Mouse (Mus musculus) retina, adult 2 months (tissue): Measurements from ENCODE around the gene Rps17.
A peak's percentile ranks its signal among the peaks of the same experiment; 100 is the strongest.

ENCODE experiments used
- DNase-seq: peaks from one replicate; pipeline ENCODE4 v3.0.0-alpha.2; 2012; ENCODE audit warnings: low read depth, low spot score

Gene Rps17

GRCm38 (mm10) chr7:81344544-81345446, at the start of gene Rps17:
Gene Rps17 (minus strand): TSS chr7:81345254.
- peak; percentile 92 for DNase-seq

- DNase-seq, result no peak
Measured at GRCm38 (mm10) chr7:81379363-81379762, 34.3 kb upstream of the Rps17 start.

GRCm38 (mm10) chr7:81372337-81372920, 27.4 kb upstream of the Rps17 start:
- peak; percentile 28 for DNase-seq

- DNase-seq, result no peak
Measured at GRCm38 (mm10) chr7:81371811-81372210, 26.8 kb upstream of the Rps17 start.

GRCm38 (mm10) chr7:81369724-81370123, 24.7 kb upstream of the Rps17 start:
- DNase-seq, result no peak

- DNase-seq, result no peak
Measured at GRCm38 (mm10) chr7:81367946-81368345, 22.9 kb upstream of the Rps17 start.

GRCm38 (mm10) chr7:81356975-81357374, 11.9 kb upstream of the Rps17 start:
- no peak for DNase-seq

GRCm38 (mm10) chr7:81356360-81356759, 11.3 kb upstream of the Rps17 start:
- DNase-seq, result no peak

- no peak for DNase-seq
Measured at GRCm38 (mm10) chr7:81355746-81356145, 10.7 kb upstream of the Rps17 start.

GRCm38 (mm10) chr7:81351826-81352225, 6.8 kb upstream of the Rps17 start:
- DNase-seq, result no peak

- no peak for DNase-seq
Measured at GRCm38 (mm10) chr7:81348206-81348605, 3.2 kb upstream of the Rps17 start.

- no peak for DNase-seq
Measured at GRCm38 (mm10) chr7:81345447-81346170, 555 bp upstream of the Rps17 start.

GRCm38 (mm10) chr7:81343831-81344230, 1.2 kb downstream of the Rps17 start:
- no peak for DNase-seq

GRCm38 (mm10) chr7:81343316-81343715, 1.7 kb downstream of the Rps17 start:
- DNase-seq, result no peak

GRCm38 (mm10) chr7:81342356-81343094, 2.5 kb downstream of the Rps17 start:
- no peak for DNase-seq

GRCm38 (mm10) chr7:81341563-81341962, 3.5 kb downstream of the Rps17 start:
- DNase-seq, result no peak

- DNase-seq, result peak; percentile 42
Measured at GRCm38 (mm10) chr7:81339783-81340182, 5.3 kb downstream of the Rps17 start.

GRCm38 (mm10) chr7:81338522-81338873, 6.6 kb downstream of the Rps17 start:
- DNase-seq, result peak; percentile 54

- no peak for DNase-seq
Measured at GRCm38 (mm10) chr7:81337785-81338521, 7.1 kb downstream of the Rps17 start.

GRCm38 (mm10) chr7:81336432-81336786, 8.6 kb downstream of the Rps17 start:
- no peak for DNase-seq
